Mouse (Mus musculus) midbrain, postnatal 0 days (tissue): ENCODE data around the gene Cenpb. TPM values are rescaled to one million over a fixed set of nuclear protein-coding genes. Genes with fewer than 3 reads are reported as not detected.

ENCODE experiments used
- ATAC-seq: fragments of 200-750 bp; cut with Nextera tagmentation; 2 replicates; pipeline ENCODE4 v1.8.0; 2017; ENCODE audit warnings: moderate number of reproducible peaks, mild to moderate bottlenecking, moderate TSS enrichment, moderate library complexity; ENCODE audit not compliant: low FRiP score
- DNase-seq: peaks from one replicate; pipeline ENCODE4 v3.0.0-alpha.2; 2015; ENCODE audit warnings: low spot score
- H3K27ac ChIP-seq: fragments of 300-500 bp; sonication (generic); 2 replicates; pipeline ENCODE4 v1.5.1; 2014; ENCODE audit warnings: low read depth, mild to moderate bottlenecking, low read length, mixed read lengths
- H3K27me3 ChIP-seq: fragments of 300-500 bp; sonication (generic); 2 replicates; pipeline ENCODE4 v1.6.1; 2014; ENCODE audit warnings: low read length, control low read depth, mixed read lengths; ENCODE audit not compliant: insufficient read depth
- H3K36me3 ChIP-seq: fragments of 300-500 bp; sonication (generic); 2 replicates; pipeline ENCODE4 v1.6.1; 2014; ENCODE audit warnings: low read length, control low read depth, mixed read lengths; ENCODE audit not compliant: insufficient read depth
- H3K4me1 ChIP-seq: fragments of 300-500 bp; sonication (generic); 2 replicates; pipeline ENCODE4 v1.6.1; 2014; ENCODE audit warnings: mild to moderate bottlenecking, control low read depth, antibody characterized with exemption, low read length, mixed read lengths; ENCODE audit not compliant: insufficient read depth
- H3K4me2 ChIP-seq: fragments of 300-500 bp; sonication (generic); 2 replicates; pipeline ENCODE4 v1.6.1; 2014; ENCODE audit warnings: low read depth, mild to moderate bottlenecking, low read length, mixed read lengths; ENCODE audit not compliant: poor library complexity, severe bottlenecking
- H3K4me3 ChIP-seq: fragments of 300-500 bp; sonication (generic); 2 replicates; pipeline ENCODE4 v1.5.1; 2014; ENCODE audit warnings: low read depth, mild to moderate bottlenecking, low read length, moderate library complexity
- H3K9ac ChIP-seq: fragments of 300-500 bp; sonication (generic); replicated peaks from 2 replicates; pipeline ENCODE4 v1.6.1; 2014; ENCODE audit warnings: mild to moderate bottlenecking, low read length, moderate library complexity, mixed read lengths; ENCODE audit not compliant: poor library complexity, severe bottlenecking
- H3K9me3 ChIP-seq: fragments of 300-500 bp; sonication (generic); 2 replicates; pipeline ENCODE4 v1.6.1; 2016; ENCODE audit warnings: low read length, control low read depth
- CTCF ChIP-seq: IDR thresholded peaks from 2 replicates; pipeline ENCODE4 v1.5.1; 2016; ENCODE audit warnings: antibody characterized with exemption, mild to moderate bottlenecking
- WGBS: fragments of 180-500 bp; shearing (Covaris S2); extraction: QIAGEN DNeasy Blood & Tissue Kit; methylation state at CpG from one replicate; pipeline ENCODE4 v1.1.7; 2014; 5-methylcytosine and 5-hydroxymethylcytosine counted together
- polyA plus RNA-seq: library from polyadenylated mRNA; unstranded; fragments of >200 nt; fragmentation: Nextera tagmentation; extraction: Ambion mirVana; gene quantifications from 2 replicates; pipeline ENCODE4 v1.2.1, GENCODE M21; 2015
- total RNA-seq: library from RNA; depleted of rRNA; stranded (reverse); fragments of >200 nt; gene quantifications from 2 replicates; pipeline ENCODE4 v1.2.3, GENCODE M21; 2014

Gene Cenpb
- total and polyA plus RNA-seq, 2 experiments from 2014 or later: 13.1 to 98.2 TPM

GRCm38 (mm10) chr2:131141336-131141986 is 38.4 kb downstream of the Cenpb start:
- DNase-seq (no peak), ATAC-seq (no peak)
- H3K4me3 ChIP-seq: no peak overlapping the region
- 97% methylated on average over 8 of the region's 8 CpGs for WGBS
- no peaks in the 10 kb centered on the region for H3K9me3 ChIP-seq
- H3K27me3 ChIP-seq: no peaks in the 10 kb centered on the region
- peaks cover 20% of the 10 kb centered on the region for H3K36me3 ChIP-seq
- no peak overlapping the region for H3K4me2 ChIP-seq
- TF ChIP-seq CTCF: no peak
- H3K9ac ChIP-seq: no peak overlapping the region
- H3K4me1 ChIP-seq: no peaks in the 10 kb centered on the region
- H3K27ac ChIP-seq: no peak overlapping the region

- WGBS: 73% methylated on average over 5 of the region's 5 CpGs
Observed at GRCm38 (mm10) chr2:131140533-131140905, 39.3 kb downstream of the Cenpb start.

GRCm38 (mm10) chr2:131139886-131140532 is 39.9 kb downstream of the Cenpb start:
- no peak for TF ChIP-seq CTCF
- H3K4me1 ChIP-seq: no peaks in the 10 kb centered on the region
- H3K27me3 ChIP-seq: no peaks in the 10 kb centered on the region
- no peak overlapping the region for H3K4me2 ChIP-seq
- no peak overlapping the region for H3K27ac ChIP-seq
- H3K9ac ChIP-seq: no peak overlapping the region
- peaks cover 6% of the 10 kb centered on the region for H3K36me3 ChIP-seq
- WGBS: 71% methylated on average over 5 of the region's 5 CpGs
- no peak overlapping the region for H3K4me3 ChIP-seq
- no peak for ATAC-seq
- DNase-seq: no peak
- no peaks in the 10 kb centered on the region for H3K9me3 ChIP-seq

More at GRCm38 (mm10) chr2:131140533-131140905, 39.3 kb downstream of the Cenpb start:
- Histone ChIP-seq H3K27me3 (no peaks in the 10 kb centered on the region), H3K9me3 (no peaks in the 10 kb centered on the region), H3K4me1 (no peaks in the 10 kb centered on the region), H3K4me3 (no peak overlapping the region), H3K9ac (no peak overlapping the region), H3K4me2 (no peak overlapping the region), H3K36me3 (peaks cover 11% of the 10 kb centered on the region), H3K27ac (no peak overlapping the region)
- no peak for TF ChIP-seq CTCF
- no peak for ATAC-seq
- no peak for DNase-seq

- ATAC-seq (no peak), DNase-seq (no peak)
- no peak overlapping the region for H3K9ac ChIP-seq
- no peak overlapping the region for H3K4me3 ChIP-seq
- 97% methylated on average over 5 of the region's 5 CpGs for whole genome bisulfite sequencing
- H3K9me3 ChIP-seq: no peaks in the 10 kb centered on the region
- no peaks in the 10 kb centered on the region for H3K36me3 ChIP-seq
- no peak for TF ChIP-seq CTCF
- no peak overlapping the region for H3K27ac ChIP-seq
- no peak overlapping the region for H3K4me2 ChIP-seq
- no peaks in the 10 kb centered on the region for H3K27me3 ChIP-seq
- H3K4me1 ChIP-seq: no peaks in the 10 kb centered on the region
Observed at GRCm38 (mm10) chr2:131139287-131139686, 40.6 kb downstream of the Cenpb start.

- no peaks in the 10 kb centered on the region for H3K27me3 ChIP-seq
- no peak for TF ChIP-seq CTCF
- WGBS: 87% methylated on average over 7 of the region's 7 CpGs
- no peak overlapping the region for H3K4me3 ChIP-seq
- no peaks in the 10 kb centered on the region for H3K36me3 ChIP-seq
- H3K4me2 ChIP-seq: no peak overlapping the region
- no peaks in the 10 kb centered on the region for H3K9me3 ChIP-seq
- H3K27ac ChIP-seq: no peak overlapping the region
- ATAC-seq (no peak), DNase-seq (no peak)
- H3K4me1 ChIP-seq: no peaks in the 10 kb centered on the region
- H3K9ac ChIP-seq: no peak overlapping the region
Observed at GRCm38 (mm10) chr2:131138760-131139159, 41.1 kb downstream of the Cenpb start.

GRCm38 (mm10) chr2:131138296-131138695 is 41.6 kb downstream of the Cenpb start:
- Histone ChIP-seq H3K36me3 (no peaks in the 10 kb centered on the region), H3K4me2 (no peak overlapping the region), H3K9me3 (no peaks in the 10 kb centered on the region), H3K27me3 (no peaks in the 10 kb centered on the region), H3K9ac (no peak overlapping the region), H3K4me3 (no peak overlapping the region), H3K4me1 (no peaks in the 10 kb centered on the region), H3K27ac (no peak overlapping the region)
- 93% methylated on average over 4 of the region's 4 CpGs for WGBS
- TF ChIP-seq CTCF: no peak
- no peak for DNase-seq
- no peak for ATAC-seq
